Mouse (Mus musculus) spleen, postnatal 10 days (tissue): Measurements from ENCODE around the gene Dtnb.
A peak's percentile ranks its signal among the peaks of the same experiment; 100 is the strongest.
"Not testable (repeated sequence)": the region's sequence is repeated elsewhere in the genome, so short reads cannot be mapped to it uniquely, and the experiment has no call there.

Experiments
- DNase-seq, 2 experiments: peaks; one replicate each; pipeline ENCODE4 v3.0.0; 2021 to 2022; ENCODE audit warnings: low spot score in 2 of 2

The Dtnb gene

GRCm38 (mm10) chr12:3660985-3661635 is 88.9 kb downstream of the Dtnb start:
- peak in 1 of 2 experiments; percentile 38 for DNase-seq

- no peak for DNase-seq
Observed at GRCm38 (mm10) chr12:3662660-3663059, 90.5 kb downstream of the Dtnb start.

GRCm38 (mm10) chr12:3663386-3663785 is 91.2 kb downstream of the Dtnb start:
- no peak for DNase-seq

- DNase-seq: no peak
Observed at GRCm38 (mm10) chr12:3669971-3670381, 97.8 kb downstream of the Dtnb start.

GRCm38 (mm10) chr12:3671117-3671516 is 98.9 kb downstream of the Dtnb start:
- DNase-seq: no peak

GRCm38 (mm10) chr12:3672786-3673185 is 100.6 kb downstream of the Dtnb start:
- DNase-seq: no peak

GRCm38 (mm10) chr12:3673886-3674285 is 101.7 kb downstream of the Dtnb start:
- no peak for DNase-seq

GRCm38 (mm10) chr12:3674913-3675312 is 102.7 kb downstream of the Dtnb start:
- DNase-seq: no peak

- no peak for DNase-seq
Observed at GRCm38 (mm10) chr12:3680721-3681120, 108.5 kb downstream of the Dtnb start.

GRCm38 (mm10) chr12:3683041-3683440 is 110.9 kb downstream of the Dtnb start:
- no peak for DNase-seq

- no peak for DNase-seq
Observed at GRCm38 (mm10) chr12:3686419-3686940, 114.3 kb downstream of the Dtnb start.

GRCm38 (mm10) chr12:3690926-3691529 is 118.8 kb downstream of the Dtnb start:
- not testable (repeated sequence) for DNase-seq

- DNase-seq: no peak
Observed at GRCm38 (mm10) chr12:3692795-3693392, 120.7 kb downstream of the Dtnb start.

- DNase-seq: peak in 1 of 2 experiments; percentile 37
Observed at GRCm38 (mm10) chr12:3695741-3696501, 123.7 kb downstream of the Dtnb start.

GRCm38 (mm10) chr12:3700503-3700902 is 128.3 kb downstream of the Dtnb start:
- DNase-seq: no peak

- no peak for DNase-seq
Observed at GRCm38 (mm10) chr12:3702903-3703302, 130.7 kb downstream of the Dtnb start.

- DNase-seq: no peak
Observed at GRCm38 (mm10) chr12:3719151-3719721, 147.1 kb downstream of the Dtnb start.

GRCm38 (mm10) chr12:3720527-3720926 is 148.3 kb downstream of the Dtnb start:
- no peak for DNase-seq

GRCm38 (mm10) chr12:3723762-3724161 is 151.6 kb downstream of the Dtnb start:
- no peak for DNase-seq

- DNase-seq: no peak
Observed at GRCm38 (mm10) chr12:3724822-3725370, 152.7 kb downstream of the Dtnb start.

- no peak for DNase-seq
Observed at GRCm38 (mm10) chr12:3729521-3730075, 157.4 kb downstream of the Dtnb start.
